Mouse (Mus musculus) monocyte, adult 59 days (primary cell): Measurements from ENCODE around the gene Gal3st3. TPM values are rescaled to one million over a fixed set of nuclear protein-coding genes. Genes with fewer than 3 reads are reported as not detected.

ENCODE experiments used
- total RNA-seq, 2 experiments: library from RNA; stranded (reverse); gene quantifications; one replicate each; pipeline ENCODE4 v1.2.4; 2023

Gal3st3 gene
- total RNA-seq: not detected

DNA sequence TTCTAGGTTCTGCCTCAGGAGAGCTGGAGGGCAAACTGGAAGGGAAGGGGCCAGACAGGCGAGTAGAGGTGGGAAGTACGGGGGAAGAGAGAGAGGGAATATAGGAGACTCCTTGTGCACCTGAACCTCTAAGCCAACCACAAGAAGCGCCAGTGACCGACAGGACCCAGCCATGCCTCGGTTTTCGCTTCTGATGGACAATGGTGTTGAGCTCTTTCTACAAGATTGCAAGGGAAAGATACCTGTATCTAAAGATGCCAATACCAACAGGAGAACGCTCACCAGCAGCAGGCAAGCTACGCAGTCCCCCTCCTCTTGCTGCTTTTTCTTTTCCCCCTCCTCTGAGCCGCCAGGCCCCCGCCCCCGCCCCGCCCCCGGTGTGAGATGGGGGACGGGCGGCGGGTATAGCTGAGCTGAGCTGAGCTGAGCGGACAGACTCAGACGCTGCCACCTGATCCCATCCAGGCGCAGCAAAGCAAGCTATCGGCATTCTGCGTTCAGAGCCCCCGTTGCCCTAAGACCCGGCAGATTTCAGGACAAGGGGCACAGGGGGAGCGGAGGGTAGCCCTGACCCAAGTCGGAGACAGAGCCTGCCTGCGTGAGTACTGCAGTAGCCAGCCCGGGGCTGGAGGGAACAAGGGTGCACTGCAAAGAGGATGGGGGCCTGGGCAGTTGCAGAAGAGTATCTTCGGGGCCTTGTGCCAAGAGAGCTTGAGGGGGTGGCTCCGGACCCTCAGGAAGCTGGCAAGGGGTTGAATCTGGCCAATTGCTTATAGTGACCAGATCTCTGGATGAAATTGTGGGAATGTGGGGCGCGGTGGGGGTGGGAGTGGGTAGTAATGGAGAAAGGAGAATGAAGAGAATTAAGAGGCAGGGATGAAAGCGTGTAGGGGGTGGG, at the start of gene Gal3st3:
Gene Gal3st3, plus strand, starts transcription at position 429 of the 898 bp plus-strand sequence.

DNA sequence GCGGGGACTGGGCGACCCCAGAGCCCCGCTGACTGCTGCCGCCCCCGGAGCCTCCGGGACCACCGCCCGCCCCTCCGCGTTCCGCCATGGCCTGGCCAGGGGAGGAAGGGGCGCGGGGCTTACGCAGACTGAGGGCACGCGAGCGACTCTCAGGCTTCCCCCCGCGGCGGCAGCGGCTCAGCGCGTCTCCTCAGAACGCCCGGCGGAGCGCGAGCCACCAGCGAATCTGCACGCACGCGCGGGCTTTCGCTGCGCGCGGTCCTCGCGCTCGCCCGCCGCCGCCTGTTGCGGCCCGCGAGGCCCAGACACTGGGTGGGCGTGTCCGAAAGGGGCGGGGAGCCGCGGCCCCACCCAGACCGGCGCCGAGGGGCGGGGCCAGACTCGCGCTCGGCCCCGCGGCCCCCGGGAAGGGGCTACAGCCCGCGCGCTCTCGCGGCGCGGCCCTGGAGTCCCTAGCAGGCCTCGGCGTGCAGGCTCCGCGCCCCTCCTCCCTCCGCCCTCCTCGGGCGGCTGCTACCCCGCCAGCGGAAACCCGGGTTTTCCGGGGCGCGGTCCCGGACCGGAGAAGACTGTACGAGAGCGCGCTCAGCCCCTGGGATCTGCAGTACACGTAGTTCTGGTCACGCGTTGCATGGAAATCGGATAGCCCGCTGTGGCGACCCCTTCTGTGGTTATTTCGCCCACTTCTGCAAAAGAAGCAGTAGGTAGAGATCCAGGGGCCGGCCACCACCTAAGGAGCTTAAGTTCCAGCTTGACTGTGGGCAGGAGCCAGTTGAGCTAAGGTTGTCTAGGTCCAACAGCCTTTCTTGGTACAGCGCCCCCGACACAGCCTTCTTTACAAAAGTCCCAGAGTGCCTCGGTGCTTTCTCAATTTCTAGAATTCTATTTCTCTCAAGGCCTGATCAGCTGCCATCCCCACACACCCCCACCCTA, 25.1 kb upstream of the Gal3st3 start, which contains the start of gene Pacs1:
Gene Pacs1, minus strand, starts transcription at position 319 of the 933 bp plus-strand sequence.

GRCm38 (mm10) chr19:5294972-5295735, 3.0 kb upstream of the Gal3st3 start, which contains the start of gene Sf3b2:
Gene Sf3b2 (minus strand): TSS chr19:5295455.

GRCm38 (mm10) chr19:5335441-5335840, 37.3 kb downstream of the Gal3st3 start, which contains the start of gene Catsper1:
Gene Catsper1 (plus strand): TSS chr19:5335741.

GRCm38 (mm10) chr19:5349502-5349873, 51.4 kb downstream of the Gal3st3 start, which contains the start of gene Cst6:
Gene Cst6 (minus strand): TSS chr19:5349574.

Other genes starting within 250 kb of the Gal3st3 start
- gene Rin1, start 247.8 kb upstream of the Gal3st3 start, total RNA-seq: 1 to 10 TPM; 2.5 to 2.6 TPM
- gene Cd248, start 230.3 kb upstream of the Gal3st3 start, total RNA-seq: under 1 TPM in 1 of 2 experiments, not detected in 1; 0.46 TPM
- gene Tmem151a, start 212.8 kb upstream of the Gal3st3 start, total RNA-seq: 1 to 10 TPM in 1 of 2 experiments, under 1 TPM in 1; 0.89 to 3.0 TPM
- 10 to 100 TPM; 24.5 to 29.6 TPM for gene Yif1a, start 209.8 kb upstream of the Gal3st3 start, total RNA-seq
- under 1 TPM; 0.60 to 0.79 TPM for gene Cnih2, start 199.8 kb upstream of the Gal3st3 start, total RNA-seq
- gene Rab1b, start 191.3 kb upstream of the Gal3st3 start, total RNA-seq: 100 to 1,000 TPM; 138 to 140 TPM
- 10 to 100 TPM; 18.8 to 23.2 TPM for gene Klc2, start 179.8 kb upstream of the Gal3st3 start, total RNA-seq
- 10 to 100 TPM; 53.1 to 60.2 TPM for gene Pacs1, start 25.2 kb upstream of the Gal3st3 start, total RNA-seq
- gene Sf3b2, start 2.9 kb upstream of the Gal3st3 start, total RNA-seq: 100 to 1,000 TPM; 156 to 186 TPM
- gene Catsper1, start 37.4 kb downstream of the Gal3st3 start, total RNA-seq: not detected
- not detected for gene Cst6, start 51.2 kb downstream of the Gal3st3 start, total RNA-seq
- gene Eif1ad, start 68.4 kb downstream of the Gal3st3 start, total RNA-seq: 10 to 100 TPM; 17.1 to 24.3 TPM
- gene Banf1, start 68.8 kb downstream of the Gal3st3 start, total RNA-seq: 10 to 100 TPM; 59.5 to 66.0 TPM
- gene Sart1, start 90.4 kb downstream of the Gal3st3 start, total RNA-seq: 100 to 1,000 TPM; 129 to 130 TPM
- not detected for gene Tsga10ip, start 104.2 kb downstream of the Gal3st3 start, total RNA-seq
- 100 to 1,000 TPM; 165 to 176 TPM for gene Drap1, start 126.6 kb downstream of the Gal3st3 start, total RNA-seq
- gene AI837181, start 126.8 kb downstream of the Gal3st3 start, total RNA-seq: 10 to 100 TPM; 46.9 to 52.7 TPM
- 1 to 10 TPM; 2.0 to 3.2 TPM for gene Fosl1, start 149.2 kb downstream of the Gal3st3 start, total RNA-seq
- gene Ccdc85b, start 159.6 kb downstream of the Gal3st3 start, total RNA-seq: 1 to 10 TPM; 3.7 to 4.6 TPM
- gene Fibp, start 162.3 kb downstream of the Gal3st3 start, total RNA-seq: 10 to 100 TPM; 80.6 to 81.0 TPM
- under 1 TPM; 0.46 to 0.73 TPM for gene Ctsw, start 170.2 kb downstream of the Gal3st3 start, total RNA-seq
- 1 to 10 TPM; 5.1 to 6.7 TPM for gene Efemp2, start 175.6 kb downstream of the Gal3st3 start, total RNA-seq
- gene Mus81, start 190.1 kb downstream of the Gal3st3 start, total RNA-seq: 10 to 100 TPM; 16.7 to 17.4 TPM
- 1,000 to 10,000 TPM; 1,345 to 1,440 TPM for gene Cfl1, start 192.1 kb downstream of the Gal3st3 start, total RNA-seq
- 1 to 10 TPM; 1.3 to 1.4 TPM for gene 1700020D05Rik, start 205.5 kb downstream of the Gal3st3 start, total RNA-seq
- 1 to 10 TPM; 2.0 to 4.9 TPM for gene Snx32, start 212.2 kb downstream of the Gal3st3 start, total RNA-seq